Mouse (Mus musculus) myocyte (in vitro differentiated cells): ENCODE results near the gene Olfr1360.

ENCODE experiments used
- CEBPB ChIP-seq: IDR thresholded peaks from 2 replicates; pipeline ENCODE4 v1.6.1; 2011; ENCODE audit warnings: mild to moderate bottlenecking, moderate library complexity; ENCODE audit not compliant: poor library complexity, insufficient read depth, severe bottlenecking
- E2F4 ChIP-seq: IDR thresholded peaks from one replicate; pipeline ENCODE4 v1.6.1; 2011; ENCODE audit warnings: mild to moderate bottlenecking, control low read depth, moderate library complexity; ENCODE audit not compliant: insufficient read depth
- MAX ChIP-seq: IDR thresholded peaks from one replicate; pipeline ENCODE4 v1.6.1; 2011; ENCODE audit warnings: low read depth, mild to moderate bottlenecking, control low read depth
- MYOD1 ChIP-seq, 3 experiments: IDR thresholded peaks; one replicate each; pipeline ENCODE4 v1.6.1; 2011; ENCODE audit warnings: control low read depth in 2 of 3, low read depth in 2 of 3, mild to moderate bottlenecking in 2 of 3, moderate library complexity in 1 of 3; ENCODE audit not compliant: insufficient read length in 2 of 3, control insufficient read depth in 1 of 3
- MYOG ChIP-seq, 3 experiments: IDR thresholded peaks; one replicate each; pipeline ENCODE4 v1.6.1; 2011; ENCODE audit warnings: control low read depth in 2 of 3, low read depth in 2 of 3, mild to moderate bottlenecking in 2 of 3; ENCODE audit not compliant: insufficient read length in 2 of 3, control insufficient read depth in 1 of 3, insufficient read depth in 1 of 3
- POLR2A ChIP-seq: IDR thresholded peaks from one replicate; pipeline ENCODE4 v1.6.1; 2011; ENCODE audit warnings: low read depth, mild to moderate bottlenecking, control low read depth, moderate library complexity; ENCODE audit not compliant: insufficient read length
- POLR2AphosphoS2 ChIP-seq: IDR thresholded peaks from one replicate; pipeline ENCODE4 v1.6.1; 2011; ENCODE audit warnings: low read depth, control low read depth; ENCODE audit not compliant: insufficient read length
- SRF ChIP-seq: IDR thresholded peaks from one replicate; pipeline ENCODE4 v1.6.1; 2011; ENCODE audit warnings: low read depth; ENCODE audit not compliant: control insufficient read depth, insufficient read length
- TCF12 ChIP-seq: IDR thresholded peaks from one replicate; pipeline ENCODE4 v1.6.1; 2011; ENCODE audit warnings: mild to moderate bottlenecking, control low read depth; ENCODE audit not compliant: poor library complexity, insufficient read depth, severe bottlenecking
- USF1 ChIP-seq: IDR thresholded peaks from one replicate; pipeline ENCODE4 v1.6.1; 2011; ENCODE audit warnings: low read depth, mild to moderate bottlenecking, control low read depth, moderate library complexity

GRCm38 (mm10) chr13:21663286-21663685, 13.9 kb downstream of the Olfr1360 start, which contains the start of gene Olfr1361:
- TF ChIP-seq POLR2A: no peak
- TF ChIP-seq CEBPB: no peak
- TF ChIP-seq USF1: no peak
- TF ChIP-seq E2F4: no peak
- no peak for TF ChIP-seq MAX
- TF ChIP-seq POLR2AphosphoS2: no peak
- TF ChIP-seq MYOG (IDR thresholded peaks at IDR 0.05; ENCODE audit: control insufficient read depth in 1 of 3, insufficient read depth in 1 of 3, insufficient read length in 2 of 3, low read depth in 2 of 3): no peak
- no peak for TF ChIP-seq MYOD1 (IDR thresholded peaks at IDR 0.05; ENCODE audit: control insufficient read depth in 1 of 3, insufficient read length in 2 of 3, low read depth in 2 of 3)
- TF ChIP-seq TCF12: no peak
- no peak for TF ChIP-seq SRF
